Mouse (Mus musculus): ENCODE measurements at regions not wholly inside any gene's neighbourhood (a gene's known extent, or its start where the extent isn't known, plus 50 kb on each side); places are given as distances from the start of the nearest gene placed in this dataset.

DNA sequence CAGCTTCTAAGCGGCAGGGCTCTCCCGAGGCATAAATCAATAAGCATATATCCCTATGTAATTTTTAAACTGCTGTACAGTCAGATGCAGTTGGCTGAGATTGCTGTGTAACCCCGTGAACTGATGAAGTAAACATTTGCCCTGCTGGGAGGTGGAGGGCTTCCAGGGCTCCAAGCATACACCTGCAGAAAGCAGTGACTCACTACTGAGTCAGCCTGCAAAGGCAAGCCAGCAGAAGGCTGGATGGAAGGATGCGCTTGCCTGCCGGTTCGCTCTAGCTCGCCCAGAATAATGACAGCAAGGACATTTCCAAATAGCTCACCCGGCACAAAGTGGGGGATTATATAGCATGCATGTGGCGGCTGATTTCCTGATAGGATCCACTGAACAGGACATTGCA, 416.6 kb downstream of the Sox2 start:
- no peaks in the 10 kb centered on the region for H3K4me1 ChIP-seq (ENCODE audit: insufficient read depth, low read length)
- no peaks in the 10 kb centered on the region for H3K36me3 ChIP-seq (ENCODE audit: insufficient read depth, low read length)
- H3K4me2 ChIP-seq (ENCODE audit: low read depth, low read length), result no peak overlapping the region
- H3K27ac ChIP-seq, result no peak overlapping the region
- H3K27me3 ChIP-seq (ENCODE audit: insufficient read depth, low read length), result no peaks in the 10 kb centered on the region
- 52% methylated on average over 9 of the region's 9 CpGs for WGBS
- no peak for TF ChIP-seq CTCF (IDR thresholded peaks at IDR 0.05; ENCODE audit: low read depth)
- H3K4me3 ChIP-seq (ENCODE audit: low read length), result no peak overlapping the region
- peak; percentile 33 for DNase-seq (ENCODE audit: low spot score)
- no peak for ATAC-seq
- no peak overlapping the region for H3K9ac ChIP-seq (replicated peaks; ENCODE audit: low read length)
- H3K9me3 ChIP-seq (ENCODE audit: low read length), result no peaks in the 10 kb centered on the region

DNA sequence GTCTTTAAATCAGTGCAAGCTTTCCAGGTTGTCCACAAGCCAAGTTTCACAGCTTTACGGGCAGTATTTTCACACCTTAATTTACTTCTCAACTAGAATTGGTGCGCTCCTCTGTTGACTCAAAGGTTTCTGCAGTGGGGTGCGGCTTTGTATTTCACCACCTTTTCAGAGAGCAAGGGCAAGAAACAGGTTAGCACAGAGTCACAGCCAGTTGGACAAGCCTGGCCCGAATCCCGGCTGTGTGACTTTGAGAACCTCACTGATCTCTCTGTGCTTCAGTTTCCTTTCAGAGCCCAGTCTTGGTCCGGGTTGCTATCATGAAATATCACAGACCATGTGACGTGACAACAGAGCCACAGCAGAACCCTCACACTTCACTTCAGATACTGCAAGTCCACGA, 418.4 kb downstream of the Sox2 start:
- Histone ChIP-seq H3K27me3 (ENCODE audit: insufficient read depth, low read length) (no peaks in the 10 kb centered on the region), H3K36me3 (ENCODE audit: insufficient read depth, low read length) (no peaks in the 10 kb centered on the region), H3K4me1 (ENCODE audit: insufficient read depth, low read length) (no peaks in the 10 kb centered on the region), H3K4me2 (ENCODE audit: low read depth, low read length) (no peak overlapping the region), H3K9ac (replicated peaks; ENCODE audit: low read length) (no peak overlapping the region), H3K27ac (no peak overlapping the region), H3K4me3 (ENCODE audit: low read length) (no peak overlapping the region), H3K9me3 (ENCODE audit: low read length) (no peaks in the 10 kb centered on the region)
- no peak for ATAC-seq
- no peak for DNase-seq (ENCODE audit: low spot score)
- TF ChIP-seq CTCF (IDR thresholded peaks at IDR 0.05; ENCODE audit: low read depth), result no peak
- whole genome bisulfite sequencing, result 96% methylated on average over 8 of the region's 8 CpGs

DNA sequence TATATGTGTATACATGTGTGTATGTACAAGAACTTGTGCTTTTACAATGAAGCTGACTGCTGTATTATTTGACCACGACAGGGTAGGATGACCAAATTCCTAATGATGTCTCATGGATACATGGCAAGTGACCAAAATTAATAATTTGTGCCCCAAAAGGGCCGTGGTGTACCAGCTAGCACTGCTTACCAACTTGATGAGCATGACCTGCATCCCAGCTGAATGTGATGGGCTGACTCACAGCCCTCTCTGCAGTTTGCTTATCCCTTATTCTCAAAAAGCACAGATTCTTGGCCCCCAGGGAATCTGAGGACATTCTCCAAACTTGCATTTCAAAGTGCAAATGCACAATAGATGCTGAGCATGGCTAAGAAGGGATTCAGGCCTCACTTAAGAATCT, 420.8 kb downstream of the Sox2 start:
- Histone ChIP-seq H3K4me2 (ENCODE audit: low read depth, low read length) (no peak overlapping the region), H3K9me3 (ENCODE audit: low read length) (no peaks in the 10 kb centered on the region), H3K9ac (replicated peaks; ENCODE audit: low read length) (no peak overlapping the region), H3K36me3 (ENCODE audit: insufficient read depth, low read length) (no peaks in the 10 kb centered on the region), H3K27me3 (ENCODE audit: insufficient read depth, low read length) (no peaks in the 10 kb centered on the region), H3K4me1 (ENCODE audit: insufficient read depth, low read length) (no peaks in the 10 kb centered on the region), H3K4me3 (ENCODE audit: low read length) (no peak overlapping the region), H3K27ac (no peak overlapping the region)
- no peak for DNase-seq (ENCODE audit: low spot score)
- WGBS, result 61% methylated on average over 2 of the region's 2 CpGs
- no peak for TF ChIP-seq CTCF (IDR thresholded peaks at IDR 0.05; ENCODE audit: low read depth)
- no peak for ATAC-seq

DNA sequence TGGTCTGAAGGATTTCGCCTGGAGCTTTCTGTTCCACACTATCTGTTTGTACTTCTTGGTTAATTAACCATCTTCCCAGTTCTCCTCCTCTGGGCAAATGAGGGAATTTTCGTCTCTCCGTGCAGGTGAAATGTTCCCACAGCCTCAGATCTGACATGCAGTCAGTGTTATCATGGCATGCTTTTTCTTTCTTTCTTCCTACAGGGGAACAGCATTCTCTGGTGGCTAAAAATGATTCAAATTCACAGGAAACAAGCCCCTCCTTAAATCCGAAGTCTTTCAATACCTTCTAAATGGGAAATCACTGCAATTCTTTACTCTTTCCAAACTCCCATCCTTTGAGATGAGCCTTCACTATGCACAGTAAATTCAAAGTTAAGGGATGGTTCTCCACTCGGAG, 429.7 kb downstream of the Sox2 start:
- no peaks in the 10 kb centered on the region for H3K9me3 ChIP-seq (ENCODE audit: low read length)
- 57% methylated on average over 5 of the region's 5 CpGs for WGBS
- no peaks in the 10 kb centered on the region for H3K4me1 ChIP-seq (ENCODE audit: insufficient read depth, low read length)
- ATAC-seq, result no peak
- H3K27ac ChIP-seq, result no peak overlapping the region
- H3K4me2 ChIP-seq (ENCODE audit: low read depth, low read length), result no peak overlapping the region
- no peak for DNase-seq (ENCODE audit: low spot score)
- H3K9ac ChIP-seq (replicated peaks; ENCODE audit: low read length), result no peak overlapping the region
- H3K27me3 ChIP-seq (ENCODE audit: insufficient read depth, low read length), result no peaks in the 10 kb centered on the region
- H3K36me3 ChIP-seq (ENCODE audit: insufficient read depth, low read length), result no peaks in the 10 kb centered on the region
- TF ChIP-seq CTCF (IDR thresholded peaks at IDR 0.05; ENCODE audit: low read depth), result peak; percentile 32; the same call in 1 of the 2 replicates
- no peak overlapping the region for H3K4me3 ChIP-seq (ENCODE audit: low read length)

DNA sequence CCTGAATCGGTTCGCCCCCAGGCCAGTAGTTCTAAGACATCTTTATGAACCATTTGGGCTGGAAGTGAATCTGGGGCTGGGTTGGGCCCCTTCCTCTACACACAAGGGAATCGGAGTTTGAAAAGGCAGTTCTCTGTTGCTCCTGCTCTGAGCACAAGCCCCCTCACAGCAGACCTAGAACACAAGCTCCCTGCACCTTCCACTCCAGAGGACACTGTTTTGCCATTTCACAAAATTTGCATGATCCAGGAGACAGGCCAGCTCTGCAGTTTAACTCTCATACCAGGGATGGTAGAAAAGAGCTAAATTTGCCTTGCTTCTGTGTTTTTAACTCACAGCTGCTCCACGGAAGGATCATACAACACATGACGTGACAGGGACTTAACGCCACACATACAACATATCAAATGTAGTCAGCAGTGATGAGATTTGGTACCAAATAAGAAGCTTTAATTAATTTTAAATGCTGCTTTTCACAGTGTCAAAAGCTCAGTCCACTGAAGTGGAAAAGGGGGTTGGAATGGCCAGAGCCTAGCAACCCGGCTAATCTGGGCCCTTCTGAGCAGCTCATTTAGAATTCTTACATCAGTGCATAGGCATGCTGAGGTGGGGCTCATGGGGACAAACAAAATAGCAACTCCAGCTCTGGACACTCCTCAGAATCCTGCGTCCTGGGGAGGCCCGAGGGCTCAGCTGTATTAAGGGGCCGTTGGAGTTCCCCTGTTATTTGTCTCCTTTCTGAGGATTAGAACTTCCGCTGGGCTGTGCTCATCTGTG, 434.1 kb downstream of the Sox2 start:
- 0 out of 2 replicates have a peak, but pooled peaks cover 2% of the 10 kb centered on the region for H3K4me1 ChIP-seq (ENCODE audit: insufficient read depth, low read length)
- H3K4me2 ChIP-seq (ENCODE audit: low read depth, low read length), result no peak overlapping the region
- TF ChIP-seq CTCF (IDR thresholded peaks at IDR 0.05; ENCODE audit: low read depth), result no peak
- peak; percentile 55 for DNase-seq (ENCODE audit: low spot score)
- no peak overlapping the region for H3K9ac ChIP-seq (replicated peaks; ENCODE audit: low read length)
- no peaks in the 10 kb centered on the region for H3K27me3 ChIP-seq (ENCODE audit: insufficient read depth, low read length)
- H3K27ac ChIP-seq, result peak overlapping the region; percentile 62
- ATAC-seq, result peak; percentile 78
- no peaks in the 10 kb centered on the region for H3K9me3 ChIP-seq (ENCODE audit: low read length)
- no peak overlapping the region for H3K4me3 ChIP-seq (ENCODE audit: low read length)
- no peaks in the 10 kb centered on the region for H3K36me3 ChIP-seq (ENCODE audit: insufficient read depth, low read length)
- 27% methylated on average over 11 of the region's 11 CpGs for WGBS

DNA sequence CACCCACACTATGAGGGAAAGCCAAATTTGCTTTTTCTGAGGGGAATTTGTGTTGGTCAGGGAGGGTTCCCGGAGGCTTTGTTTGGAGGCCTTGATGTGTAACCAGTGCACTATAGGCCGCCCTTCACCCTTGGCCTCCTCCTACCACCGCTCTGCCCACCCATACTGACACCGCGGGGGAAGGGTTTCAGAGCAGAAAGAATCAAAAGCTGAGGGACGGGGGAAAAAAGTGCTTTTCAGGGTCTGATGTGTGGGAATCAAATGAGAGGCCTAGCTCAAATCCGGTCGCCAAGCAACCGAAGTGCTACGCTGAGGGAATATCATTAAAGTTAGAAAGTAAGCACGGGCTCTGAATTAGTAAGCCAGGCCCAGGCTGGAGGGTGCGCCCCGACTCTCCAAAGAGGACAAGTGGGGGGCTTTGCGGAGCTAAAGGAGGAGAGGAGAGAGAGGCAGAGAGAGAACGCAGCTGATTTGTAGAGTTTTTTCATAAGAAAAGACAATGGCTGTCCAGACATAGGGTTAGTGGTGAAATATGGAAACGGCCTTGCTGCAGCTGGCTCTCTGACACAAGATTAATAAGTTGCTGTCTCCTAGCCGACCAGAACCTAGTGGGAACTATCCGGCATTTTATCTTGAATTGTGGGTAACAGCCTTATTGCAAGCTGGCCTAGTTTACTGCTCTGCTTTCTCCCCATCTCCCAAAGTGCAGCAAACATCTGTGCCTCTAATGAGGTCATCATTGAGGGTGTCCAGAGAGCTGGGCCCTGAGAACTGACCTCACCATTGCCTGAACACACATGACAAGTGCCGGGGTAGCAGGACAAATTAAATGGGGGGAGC, 438.3 kb downstream of the Sox2 start:
- TF ChIP-seq CTCF (IDR thresholded peaks at IDR 0.05; ENCODE audit: low read depth), result no peak
- H3K9ac ChIP-seq (replicated peaks; ENCODE audit: low read length), result no peak overlapping the region
- DNase-seq (ENCODE audit: low spot score), result peak; percentile 86
- no peak overlapping the region for H3K4me2 ChIP-seq (ENCODE audit: low read depth, low read length)
- no peaks in the 10 kb centered on the region for H3K36me3 ChIP-seq (ENCODE audit: insufficient read depth, low read length)
- no peaks in the 10 kb centered on the region for H3K9me3 ChIP-seq (ENCODE audit: low read length)
- ATAC-seq, result peak; percentile 87
- H3K27me3 ChIP-seq (ENCODE audit: insufficient read depth, low read length), result no peaks in the 10 kb centered on the region
- peaks cover 7% of the 10 kb centered on the region; the same call in 1 of the 2 replicates for H3K4me1 ChIP-seq (ENCODE audit: insufficient read depth, low read length)
- H3K4me3 ChIP-seq (ENCODE audit: low read length), result no peak overlapping the region
- peak overlapping the region; percentile 76 for H3K27ac ChIP-seq
- 12% methylated on average over 19 of the region's 19 CpGs for WGBS

All from hindbrain, postnatal 0 days (tissue).